Mouse (Mus musculus) hindbrain, embryonic 10.5 days (tissue): ENCODE measurements around the gene Nxph3. TPM values are rescaled to one million over a fixed set of nuclear protein-coding genes. Genes with fewer than 3 reads are reported as not detected.

ENCODE experiments used
- DNase-seq: peaks from one replicate; pipeline ENCODE4 v3.0.0-alpha.2; 2017; ENCODE audit warnings: low spot score
- H3K27ac ChIP-seq: fragments of 300-500 bp; sonication (generic); 2 replicates; pipeline ENCODE4 v1.5.1; 2016; ENCODE audit warnings: mild to moderate bottlenecking, moderate library complexity
- H3K27me3 ChIP-seq: fragments of 300-500 bp; sonication (generic); 2 replicates; pipeline ENCODE4 v1.6.1; 2016; ENCODE audit warnings: mild to moderate bottlenecking; ENCODE audit not compliant: poor library complexity, insufficient read depth, severe bottlenecking
- H3K36me3 ChIP-seq: fragments of 300-500 bp; sonication (generic); 2 replicates; pipeline ENCODE4 v1.6.1; 2016; ENCODE audit warnings: mild to moderate bottlenecking, moderate library complexity
- H3K4me1 ChIP-seq: fragments of 300-500 bp; sonication (generic); replicated peaks from 2 replicates; pipeline ENCODE4 v1.6.1; 2016; ENCODE audit warnings: mild to moderate bottlenecking
- H3K4me3 ChIP-seq: fragments of 300-500 bp; sonication (generic); 2 replicates; pipeline ENCODE4 v1.5.1; 2016; ENCODE audit warnings: mild to moderate bottlenecking, moderate library complexity
- H3K9me3 ChIP-seq: fragments of 300-500 bp; sonication (generic); 2 replicates; pipeline ENCODE4 v1.6.1; 2016; ENCODE audit warnings: mild to moderate bottlenecking, moderate library complexity
- WGBS: fragments of 180-500 bp; shearing (Covaris S2); methylation state at CpG from one replicate; pipeline ENCODE4 v1.1.7; 2016; 5-methylcytosine and 5-hydroxymethylcytosine counted together
- polyA plus RNA-seq: library from polyadenylated mRNA; unstranded; fragments of >200 nt; fragmentation: Nextera tagmentation; extraction: Ambion mirVana; gene quantifications from 2 replicates; pipeline ENCODE4 v1.2.1, GENCODE M21; 2016

The Nxph3 gene
- polyA plus RNA-seq, result 0.46 and 0.75 TPM in 2 replicates

DNA sequence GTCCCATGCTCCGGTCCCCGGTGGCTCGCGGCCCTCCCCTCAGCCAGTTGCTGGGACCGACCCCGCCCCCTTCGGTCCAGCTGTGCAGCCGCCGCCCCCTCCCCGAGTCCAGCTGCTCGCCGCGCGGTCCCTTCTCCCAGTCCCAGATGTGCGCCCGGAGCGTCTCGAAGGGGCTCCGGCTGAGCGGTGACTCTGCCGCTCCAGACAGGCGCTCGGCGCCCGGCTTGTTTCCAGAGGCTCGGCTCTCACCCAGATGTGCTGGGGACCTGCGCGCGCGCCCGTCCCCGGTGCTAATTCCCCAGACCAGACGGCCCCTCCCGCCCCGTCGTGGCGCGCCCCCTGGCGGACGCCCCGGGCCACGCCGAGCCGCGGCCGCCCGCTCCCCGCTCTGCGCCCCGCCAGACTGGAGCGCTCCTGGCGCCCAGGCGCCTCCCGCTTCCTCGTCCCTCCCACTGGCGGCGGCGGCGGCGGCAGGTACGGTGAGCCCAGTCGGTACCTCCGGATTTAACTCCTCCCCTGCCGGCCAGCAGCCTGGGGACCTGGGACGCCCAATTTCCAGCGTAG, at the start of gene Nxph3:
Nxph3 (minus strand) TSS at position 273 of the 564 bp plus-strand sequence.
- H3K9me3 ChIP-seq, result no peaks in the 10 kb centered on the region

DNA sequence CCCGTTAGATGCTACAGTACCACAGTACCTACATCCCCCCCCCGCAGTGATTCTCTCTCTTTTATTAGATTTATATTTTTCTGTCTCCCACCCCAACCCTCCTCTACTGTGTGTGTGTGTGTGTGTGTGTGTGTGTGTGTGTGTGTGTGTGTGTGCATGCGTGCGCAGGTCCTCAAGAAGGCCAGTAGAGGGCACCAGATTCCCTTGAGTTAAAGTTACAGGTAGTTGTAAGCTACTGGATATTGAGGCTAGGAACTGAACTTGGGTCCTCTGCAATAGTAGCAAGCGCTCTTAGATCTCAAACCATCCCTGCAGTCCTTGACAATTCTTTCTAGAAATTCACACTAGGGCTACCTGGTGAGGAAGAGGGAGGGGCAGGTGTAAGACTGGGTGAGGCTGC, 49.5 kb upstream of the Nxph3 start:
- WGBS, result 97% methylated on average over 5 of the region's 5 CpGs
- Histone ChIP-seq H3K4me1 (peaks cover 35% of the 10 kb centered on the region), H3K27ac (no peak overlapping the region)

More for the DNA sequence above, at the start of gene Nxph3:
- DNase-seq, result peak; percentile 74
- peak within 1 kb of the TSS; percentile 76 for H3K27ac ChIP-seq
- no peaks in the 10 kb centered on the region for H3K36me3 ChIP-seq
- peaks cover 64% of the 10 kb centered on the region for H3K4me1 ChIP-seq
- H3K4me3 ChIP-seq, result peak within 1 kb of the TSS; percentile 59
- H3K27me3 ChIP-seq, result peaks cover 88% of the 10 kb centered on the region
- under 1% methylated on average over 66 of the region's 66 CpGs for WGBS

GRCm38 (mm10) chr11:95560773-95561172, 46.4 kb upstream of the Nxph3 start:
- no peak overlapping the region for H3K27ac ChIP-seq
- H3K9me3 ChIP-seq, result no peaks in the 10 kb centered on the region
- no peaks in the 10 kb centered on the region; the same call in 1 of the 2 replicates for H3K27me3 ChIP-seq
- no peak for DNase-seq
- no peaks in the 10 kb centered on the region for H3K36me3 ChIP-seq
- 71% methylated on average over 3 of the region's 3 CpGs for WGBS
- H3K4me1 ChIP-seq, result peaks cover 13% of the 10 kb centered on the region
- no peak overlapping the region for H3K4me3 ChIP-seq

More for the DNA sequence above, 49.5 kb upstream of the Nxph3 start:
- 0 out of 2 replicates have a peak, but pooled peaks cover 2% of the 10 kb centered on the region for H3K27me3 ChIP-seq
- H3K4me3 ChIP-seq, result no peak overlapping the region
- H3K9me3 ChIP-seq, result no peaks in the 10 kb centered on the region
- DNase-seq, result no peak
- no peaks in the 10 kb centered on the region for H3K36me3 ChIP-seq

GRCm38 (mm10) chr11:95559761-95560160, 45.4 kb upstream of the Nxph3 start:
- 78% methylated on average over 2 of the region's 2 CpGs for WGBS
- no peak for DNase-seq
- Histone ChIP-seq H3K9me3 (no peaks in the 10 kb centered on the region), H3K4me1 (peaks cover 10% of the 10 kb centered on the region; the same call in 1 of the 2 replicates), H3K4me3 (no peak overlapping the region), H3K36me3 (no peaks in the 10 kb centered on the region), H3K27ac (no peak overlapping the region), H3K27me3 (no peaks in the 10 kb centered on the region; the same call in 1 of the 2 replicates)

DNA sequence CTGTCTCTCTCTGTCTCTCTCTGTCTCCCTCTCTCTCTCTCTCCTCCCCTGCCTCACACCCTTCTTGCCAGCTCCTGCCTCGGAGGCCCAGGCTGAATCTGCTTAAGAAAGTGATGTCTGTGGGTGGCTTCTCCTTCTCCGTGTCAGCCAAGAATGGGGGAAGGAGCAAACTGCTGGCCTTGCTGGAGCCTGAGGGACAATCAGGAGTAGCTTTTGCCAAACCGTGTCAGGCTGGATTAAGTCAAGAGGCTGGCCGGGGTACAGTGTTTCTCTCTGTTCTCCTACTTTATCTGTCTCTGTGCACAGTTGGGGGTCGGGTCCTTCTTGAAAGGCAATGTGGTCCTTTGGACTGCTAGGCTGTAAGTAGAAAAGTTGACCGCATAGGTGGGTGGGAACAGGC, 43.3 kb upstream of the Nxph3 start:
- Histone ChIP-seq H3K27ac (no peak overlapping the region), H3K4me1 (peaks cover 10% of the 10 kb centered on the region; the same call in 1 of the 2 replicates), H3K4me3 (no peak overlapping the region), H3K27me3 (no peaks in the 10 kb centered on the region; the same call in 1 of the 2 replicates), H3K9me3 (no peaks in the 10 kb centered on the region), H3K36me3 (no peaks in the 10 kb centered on the region)
- DNase-seq, result no peak
- 32% methylated on average over 6 of the region's 6 CpGs for WGBS

DNA sequence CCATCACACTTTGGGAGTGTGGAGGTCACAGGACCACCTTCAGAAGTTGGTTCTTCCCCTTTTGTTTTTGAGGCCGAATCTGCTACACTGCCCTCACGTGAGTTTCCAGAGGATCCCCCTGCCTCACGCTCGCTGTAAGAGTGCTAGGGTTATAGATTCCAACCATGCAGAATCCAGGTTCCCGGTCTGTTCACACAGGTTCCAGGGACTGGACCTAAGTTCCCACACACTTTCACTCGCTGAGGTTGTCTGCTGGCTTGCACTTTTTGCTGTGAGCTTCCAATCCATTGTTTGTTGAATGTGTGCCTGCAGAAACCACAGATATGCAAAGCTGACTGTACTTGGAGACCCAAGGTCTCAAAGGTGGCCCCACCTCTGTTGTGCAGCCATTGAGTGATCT, 42.7 kb upstream of the Nxph3 start:
- H3K27me3 ChIP-seq, result no peaks in the 10 kb centered on the region; the same call in 1 of the 2 replicates
- H3K27ac ChIP-seq, result no peak overlapping the region
- no peaks in the 10 kb centered on the region for H3K9me3 ChIP-seq
- no peak overlapping the region for H3K4me3 ChIP-seq
- H3K36me3 ChIP-seq, result no peaks in the 10 kb centered on the region
- DNase-seq, result no peak
- H3K4me1 ChIP-seq, result peaks cover 10% of the 10 kb centered on the region; the same call in 1 of the 2 replicates
- WGBS, result 81% methylated on average over 6 of the region's 6 CpGs

DNA sequence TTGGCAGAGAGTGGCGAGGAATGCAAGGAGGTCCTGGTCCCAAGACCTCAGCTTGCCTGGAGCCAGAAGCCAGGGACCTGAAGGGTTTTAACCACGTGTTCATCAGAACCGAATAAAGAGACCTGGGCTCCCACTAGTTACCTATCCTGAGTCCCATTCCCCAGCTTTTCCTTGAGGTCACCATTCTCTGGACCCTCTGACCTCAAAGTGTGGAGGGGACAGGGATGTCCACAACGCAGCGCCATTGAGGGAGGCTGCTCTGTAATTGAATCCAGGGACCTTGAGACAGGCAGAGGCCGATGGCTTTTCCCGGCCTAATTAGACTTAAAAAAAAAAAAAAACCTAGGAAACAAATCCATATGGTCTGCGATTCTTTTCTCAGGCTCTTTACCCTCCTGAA, 40.9 kb upstream of the Nxph3 start:
- peaks cover 10% of the 10 kb centered on the region; the same call in 1 of the 2 replicates for H3K4me1 ChIP-seq
- H3K36me3 ChIP-seq, result no peaks in the 10 kb centered on the region
- 54% methylated on average over 8 of the region's 8 CpGs for WGBS
- H3K4me3 ChIP-seq, result no peak overlapping the region
- no peak for DNase-seq
- no peaks in the 10 kb centered on the region for H3K9me3 ChIP-seq
- no peaks in the 10 kb centered on the region; the same call in 1 of the 2 replicates for H3K27me3 ChIP-seq
- peak overlapping the region; percentile 53; the same call in 1 of the 2 replicates for H3K27ac ChIP-seq

DNA sequence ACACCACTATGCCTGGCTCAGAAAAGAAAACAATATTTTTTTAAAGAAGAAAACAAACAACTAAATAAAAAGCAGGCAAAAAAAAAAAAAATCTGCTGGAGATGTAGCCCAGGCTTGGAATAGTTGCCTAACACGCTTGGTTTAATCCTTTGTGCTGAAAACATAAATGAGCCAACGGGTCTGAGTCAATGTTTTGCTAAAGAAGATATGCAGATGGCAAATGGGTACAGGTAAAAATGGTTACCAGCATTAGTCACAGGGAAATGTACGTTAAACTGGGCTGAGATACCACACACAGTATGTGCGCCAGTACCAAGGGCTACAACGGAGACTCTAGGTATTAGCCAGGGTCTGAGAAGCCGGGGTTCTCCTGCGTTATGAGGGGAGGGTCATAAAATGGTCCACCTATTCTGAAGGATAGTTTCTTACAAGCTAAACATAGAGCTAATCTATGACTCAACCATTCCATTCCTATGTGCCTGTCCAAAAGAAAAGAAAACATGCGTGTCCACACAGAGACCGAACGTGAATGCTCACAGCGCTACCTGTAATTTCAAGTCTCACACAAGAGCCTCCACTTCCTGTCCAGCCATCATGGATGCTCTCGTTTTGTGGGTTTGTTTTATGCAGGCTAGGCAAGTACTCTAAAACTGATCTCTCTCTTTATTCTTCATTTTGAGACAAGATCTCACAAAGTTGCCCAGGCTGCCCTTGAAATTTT, 36.1 kb upstream of the Nxph3 start:
- no peaks in the 10 kb centered on the region for H3K9me3 ChIP-seq
- 87% methylated on average over 12 of the region's 12 CpGs for WGBS

DNA sequence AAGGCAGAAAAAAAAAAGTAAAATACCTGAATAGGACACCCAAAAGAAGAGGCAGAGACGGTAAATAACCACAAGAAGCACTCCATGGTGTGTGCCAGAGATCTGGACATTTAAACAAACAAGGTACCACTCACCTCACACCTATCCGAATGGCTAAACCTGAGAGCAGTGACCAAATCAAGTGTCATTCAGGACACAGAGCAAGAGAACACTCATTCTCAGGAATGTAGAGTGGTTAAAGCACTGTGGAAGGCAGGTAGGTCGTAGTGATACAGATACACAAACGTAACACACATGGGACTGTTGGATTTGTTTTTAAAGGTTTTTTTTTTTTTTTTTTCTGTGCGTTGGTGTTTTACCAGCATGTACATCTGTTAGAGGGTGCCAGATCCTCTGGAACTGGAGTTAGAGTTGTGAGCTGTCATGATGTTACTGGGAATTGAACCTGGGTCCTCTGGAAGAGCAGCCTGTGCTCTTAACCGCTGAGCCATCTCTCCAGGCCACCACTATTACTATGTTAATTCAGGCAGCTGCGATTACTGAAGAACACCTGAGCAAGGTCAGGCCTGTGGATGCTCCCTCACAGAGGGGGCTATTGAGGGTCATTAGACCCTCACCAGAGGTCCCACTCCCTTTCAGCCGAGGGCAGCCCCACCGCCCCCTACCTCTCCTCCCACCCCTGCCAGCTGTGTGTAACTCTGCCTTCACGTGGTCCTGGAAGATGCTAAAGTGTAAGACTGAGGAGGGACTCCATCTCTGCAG, 31.8 kb upstream of the Nxph3 start:
- Histone ChIP-seq H3K27me3 (peaks cover 4% of the 10 kb centered on the region; the same call in 1 of the 2 replicates), H3K4me1 (peaks cover 21% of the 10 kb centered on the region), H3K36me3 (no peaks in the 10 kb centered on the region), H3K27ac (no peak overlapping the region), H3K9me3 (no peaks in the 10 kb centered on the region), H3K4me3 (no peak overlapping the region)
- no peak for DNase-seq
- 66% methylated on average over 10 of the region's 10 CpGs for WGBS

More for the DNA sequence above, 36.1 kb upstream of the Nxph3 start:
- no peak for DNase-seq
- Histone ChIP-seq H3K36me3 (no peaks in the 10 kb centered on the region), H3K4me1 (0 out of 2 replicates have a peak, but pooled peaks cover 6% of the 10 kb centered on the region), H3K4me3 (no peak overlapping the region), H3K27ac (no peak overlapping the region), H3K27me3 (no peaks in the 10 kb centered on the region)

DNA sequence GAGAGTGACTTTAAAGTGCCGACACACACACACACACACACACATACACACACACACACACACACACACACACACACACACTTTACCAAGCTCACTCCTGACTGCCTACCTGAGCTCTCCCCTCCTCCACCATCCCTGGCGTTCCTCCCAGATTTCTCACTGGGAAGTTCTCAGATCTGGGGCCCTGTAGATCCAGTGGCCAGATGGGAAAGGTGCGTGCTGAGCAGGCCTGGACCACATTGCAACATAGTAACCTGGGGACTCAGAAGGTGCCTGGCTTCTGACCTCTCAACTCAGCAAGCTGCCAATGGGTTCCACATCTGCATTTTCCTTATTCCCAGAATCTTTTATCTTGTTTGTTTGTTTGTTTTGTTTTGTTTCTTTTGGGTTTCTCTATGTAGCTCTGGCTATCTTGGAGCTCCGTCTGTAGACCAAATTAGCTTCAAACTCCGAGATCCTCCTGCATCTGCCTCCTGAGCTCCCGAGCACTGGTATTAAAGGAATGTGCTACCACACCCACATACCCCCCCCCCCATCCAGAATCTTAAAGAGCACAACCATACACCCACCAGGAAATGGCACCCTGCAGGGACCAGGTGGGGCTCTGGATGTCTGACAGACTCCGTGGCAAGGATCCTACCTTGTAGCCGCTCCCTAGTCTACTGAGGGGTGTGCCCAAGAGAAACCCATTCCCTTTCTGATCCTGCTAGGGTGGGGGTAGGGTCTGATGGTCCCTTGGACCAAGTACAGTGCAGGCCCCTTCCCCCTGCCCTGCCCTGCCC, 30.4 kb upstream of the Nxph3 start:
- no peaks in the 10 kb centered on the region for H3K9me3 ChIP-seq
- 0 out of 2 replicates have a peak overlapping the region, but pooled peaks have one; percentile 29 for H3K27ac ChIP-seq
- peaks cover 36% of the 10 kb centered on the region for H3K4me1 ChIP-seq
- DNase-seq, result no peak
- peaks cover 18% of the 10 kb centered on the region for H3K27me3 ChIP-seq
- H3K36me3 ChIP-seq, result no peaks in the 10 kb centered on the region
- WGBS, result 82% methylated on average over 8 of the region's 8 CpGs
- H3K4me3 ChIP-seq, result no peak overlapping the region

DNA sequence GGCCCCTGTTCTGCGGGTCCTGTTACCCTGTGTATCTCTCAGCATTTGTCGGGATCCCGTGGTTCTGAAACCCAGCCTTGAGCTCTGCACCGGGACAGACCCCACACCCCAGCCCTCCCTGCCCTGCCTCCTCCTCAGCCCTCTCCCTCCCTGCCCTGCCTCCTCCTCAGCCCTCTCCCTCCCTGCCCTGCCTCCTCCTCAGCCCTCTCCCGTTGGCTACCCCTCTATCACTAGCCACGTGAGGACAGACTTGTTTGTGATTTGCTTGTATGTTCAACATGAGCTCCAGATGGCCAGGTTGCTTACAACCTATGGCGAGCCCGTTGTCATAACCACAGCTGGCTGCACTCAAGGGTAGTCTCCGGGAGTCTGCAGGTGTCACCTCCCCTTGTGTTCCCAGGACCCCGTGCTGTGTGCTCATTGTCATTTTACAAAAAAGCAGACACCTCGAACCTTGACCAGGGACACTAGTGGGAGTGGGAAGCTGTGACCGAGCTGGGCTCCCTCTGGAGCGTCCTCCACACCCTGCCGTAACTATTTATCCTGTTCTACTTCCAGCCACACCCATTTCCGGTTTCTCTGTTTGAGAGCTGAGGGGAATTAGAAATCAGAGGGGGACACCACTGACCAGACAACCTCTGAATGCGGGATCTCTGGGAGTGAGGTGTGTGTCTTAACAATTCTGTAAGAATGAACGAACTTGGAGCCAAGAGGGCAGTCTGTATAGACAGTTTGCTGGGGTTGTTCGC, 26.4 kb upstream of the Nxph3 start:
- Histone ChIP-seq H3K4me3 (no peak overlapping the region), H3K9me3 (no peaks in the 10 kb centered on the region), H3K4me1 (peaks cover 48% of the 10 kb centered on the region), H3K36me3 (no peaks in the 10 kb centered on the region), H3K27ac (peak overlapping the region; percentile 57), H3K27me3 (peaks cover 31% of the 10 kb centered on the region)
- WGBS, result 36% methylated on average over 18 of the region's 18 CpGs
- no peak for DNase-seq
